Mouse (Mus musculus) testis, adult 2 months (tissue): ENCODE measurements around the gene Mustn1. TPM values are rescaled to one million over a fixed set of nuclear protein-coding genes. Genes with fewer than 3 reads are reported as not detected.

Experiments
- H3K27ac ChIP-seq: fragments of 200-500 bp; 2 replicates; pipeline ENCODE4 v1.5.1; 2012; ENCODE audit warnings: low read depth, low read length; ENCODE audit not compliant: control insufficient read depth, insufficient read depth
- H3K27me3 ChIP-seq: fragments of 200-500 bp; 2 replicates; pipeline ENCODE4 v1.6.1; 2012; ENCODE audit warnings: mild to moderate bottlenecking, low read length, moderate library complexity; ENCODE audit not compliant: control insufficient read depth, insufficient read depth
- H3K36me3 ChIP-seq: fragments of 200-500 bp; 2 replicates; pipeline ENCODE4 v1.6.1; 2012; ENCODE audit warnings: mild to moderate bottlenecking, low read length; ENCODE audit not compliant: control insufficient read depth, insufficient read depth
- H3K4me1 ChIP-seq: fragments of 200-500 bp; 2 replicates; pipeline ENCODE4 v1.6.1; 2012; ENCODE audit warnings: low read length; ENCODE audit not compliant: control insufficient read depth, insufficient read depth
- H3K4me3 ChIP-seq: fragments of 200-500 bp; 2 replicates; pipeline ENCODE4 v1.5.1; 2012; ENCODE audit warnings: low read depth, mild to moderate bottlenecking, low read length, moderate library complexity, mixed read lengths; ENCODE audit not compliant: control insufficient read depth
- CTCF ChIP-seq: fragments of 200-500 bp; IDR thresholded peaks from 2 replicates; pipeline ENCODE4 v1.5.1; 2012; ENCODE audit warnings: low read depth, mild to moderate bottlenecking, inconsistent platforms, low read length, moderate library complexity; ENCODE audit not compliant: control insufficient read depth, insufficient read depth, insufficient replicate concordance
- POLR2A ChIP-seq: fragments of 200-500 bp; IDR thresholded peaks from 2 replicates; pipeline ENCODE4 v1.6.1; 2012; ENCODE audit warnings: low read depth, mild to moderate bottlenecking, inconsistent platforms, low read length, moderate library complexity; ENCODE audit not compliant: control insufficient read depth
- polyA plus RNA-seq: library from polyadenylated mRNA; depleted of rRNA; stranded (reverse); fragments of >200 nt; gene quantifications from 2 replicates; pipeline ENCODE4 v1.2.3, GENCODE M21; 2012

Gene Mustn1
- polyA plus RNA-seq, 1 experiment: 1.3 TPM

- Histone ChIP-seq H3K4me3 (no peak overlapping the region), H3K4me1 (no peaks in the 10 kb centered on the region), H3K36me3 (no peaks in the 10 kb centered on the region), H3K27ac (no peak overlapping the region), H3K27me3 (no peaks in the 10 kb centered on the region)
- TF ChIP-seq POLR2A (no peak), CTCF (no peak)
Observed at GRCm38 (mm10) chr14:30880811-30881717, 2.1 kb downstream of the Mustn1 start.

GRCm38 (mm10) chr14:30881718-30882108, 2.7 kb downstream of the Mustn1 start:
- Histone ChIP-seq H3K4me1 (no peaks in the 10 kb centered on the region), H3K27ac (no peak overlapping the region), H3K4me3 (no peak overlapping the region), H3K27me3 (no peaks in the 10 kb centered on the region), H3K36me3 (no peaks in the 10 kb centered on the region)
- TF ChIP-seq POLR2A (no peak), CTCF (no peak)

GRCm38 (mm10) chr14:30885298-30885697, 6.3 kb downstream of the Mustn1 start:
- Histone ChIP-seq H3K36me3 (no peaks in the 10 kb centered on the region), H3K27me3 (no peaks in the 10 kb centered on the region), H3K4me3 (no peak overlapping the region), H3K27ac (no peak overlapping the region), H3K4me1 (no peaks in the 10 kb centered on the region; the same call in 1 of the 2 replicates)
- TF ChIP-seq POLR2A (no peak), CTCF (no peak)

GRCm38 (mm10) chr14:30886204-30886603, 7.2 kb downstream of the Mustn1 start, which contains the start of gene Itih4:
Itih4 (plus strand) TSS chr14:30886476.
- Histone ChIP-seq H3K27ac (no peak within 1 kb of the TSS), H3K27me3 (no peaks in the 10 kb centered on the region), H3K4me1 (no peaks in the 10 kb centered on the region; the same call in 1 of the 2 replicates), H3K4me3 (no peak within 1 kb of the TSS), H3K36me3 (no peaks in the 10 kb centered on the region)
- TF ChIP-seq CTCF (no peak), POLR2A (no peak)

GRCm38 (mm10) chr14:30888271-30888732, 9.3 kb downstream of the Mustn1 start:
- no peak for TF ChIP-seq POLR2A
- no peak for TF ChIP-seq CTCF
- Histone ChIP-seq H3K4me3 (no peak overlapping the region), H3K4me1 (no peaks in the 10 kb centered on the region; the same call in 1 of the 2 replicates), H3K27ac (no peak overlapping the region), H3K36me3 (no peaks in the 10 kb centered on the region), H3K27me3 (no peaks in the 10 kb centered on the region)

GRCm38 (mm10) chr14:30899972-30900371, 21.0 kb downstream of the Mustn1 start:
- Histone ChIP-seq H3K36me3 (no peaks in the 10 kb centered on the region), H3K4me3 (no peak overlapping the region), H3K4me1 (no peaks in the 10 kb centered on the region), H3K27me3 (no peaks in the 10 kb centered on the region), H3K27ac (no peak overlapping the region)
- TF ChIP-seq CTCF (no peak), POLR2A (no peak)

- Histone ChIP-seq H3K36me3 (no peaks in the 10 kb centered on the region), H3K27ac (no peak overlapping the region), H3K4me1 (no peaks in the 10 kb centered on the region), H3K4me3 (no peak overlapping the region), H3K27me3 (no peaks in the 10 kb centered on the region)
- TF ChIP-seq POLR2A (no peak), CTCF (no peak)
Observed at GRCm38 (mm10) chr14:30902628-30903027, 23.6 kb downstream of the Mustn1 start.
